Mouse (Mus musculus): Measurements from ENCODE around the gene Prickle3. TPM values are rescaled to one million over a fixed set of nuclear protein-coding genes. Genes with fewer than 3 reads are reported as not detected.
A peak's percentile ranks its signal among the peaks of the same experiment; 100 is the strongest.

The Prickle3 gene
- polyA plus RNA-seq, 1 experiment from 2014 or later = 2.3 TPM

- Histone ChIP-seq H3K27me3 (ENCODE audit: control insufficient read depth, insufficient read depth, low read depth, low read length) (peaks cover 14% of the 10 kb centered on the region), H3K36me3 (ENCODE audit: control insufficient read depth, insufficient read depth) (no peaks in the 10 kb centered on the region), H3K4me2 (ENCODE audit: low read depth, low read length) (no peak overlapping the region), H3K4me3 (ENCODE audit: low read depth, low read length) (no peak overlapping the region), H3K9me3 (replicated peaks; ENCODE audit: control insufficient read depth, low read length) (no peaks in the 10 kb centered on the region), H3K4me1 (ENCODE audit: control insufficient read depth, low read depth, low read length) (peaks cover 7% of the 10 kb centered on the region), H3K27ac (ENCODE audit: low read length) (no peak overlapping the region), H3K9ac (ENCODE audit: low read depth, low read length) (no peak overlapping the region)
- WGBS (ENCODE audit: insufficient replicate concordance) = 30% methylated on average over 12 of the region's 12 CpGs
- peak; percentile 33; the same call in 1 of the 2 replicates for ATAC-seq (ENCODE audit: low read depth)
Observed at GRCm38 (mm10) chrX:7640785-7641184, 16.3 kb upstream of the Prickle3 start.

- no peak for ATAC-seq (ENCODE audit: low read depth)
- Histone ChIP-seq H3K9ac (ENCODE audit: low read depth, low read length) (no peak overlapping the region), H3K27ac (ENCODE audit: low read length) (no peak overlapping the region), H3K4me1 (ENCODE audit: control insufficient read depth, low read depth, low read length) (peaks cover 8% of the 10 kb centered on the region), H3K4me3 (ENCODE audit: low read depth, low read length) (no peak overlapping the region), H3K36me3 (ENCODE audit: control insufficient read depth, insufficient read depth) (no peaks in the 10 kb centered on the region), H3K4me2 (ENCODE audit: low read depth, low read length) (no peak overlapping the region), H3K9me3 (replicated peaks; ENCODE audit: control insufficient read depth, low read length) (no peaks in the 10 kb centered on the region), H3K27me3 (ENCODE audit: control insufficient read depth, insufficient read depth, low read depth, low read length) (peaks cover 4% of the 10 kb centered on the region; the same call in 1 of the 2 replicates)
- 9% methylated on average over 5 of the region's 5 CpGs for WGBS (ENCODE audit: insufficient replicate concordance)
Observed at GRCm38 (mm10) chrX:7645349-7645748, 11.7 kb upstream of the Prickle3 start.

GRCm38 (mm10) chrX:7648671-7649304 lies 8.3 kb upstream of the Prickle3 start:
- H3K4me1 ChIP-seq (ENCODE audit: control insufficient read depth, low read depth, low read length) = peaks cover 6% of the 10 kb centered on the region
- peak; percentile 93 for ATAC-seq (ENCODE audit: low read depth)
- H3K27ac ChIP-seq (ENCODE audit: low read length) = peak overlapping the region; percentile 90
- H3K4me3 ChIP-seq (ENCODE audit: low read depth, low read length) = peak overlapping the region; percentile 59
- 18% methylated on average over 25 of the region's 25 CpGs for WGBS (ENCODE audit: insufficient replicate concordance)
- no peaks in the 10 kb centered on the region for H3K9me3 ChIP-seq (replicated peaks; ENCODE audit: control insufficient read depth, low read length)
- H3K27me3 ChIP-seq (ENCODE audit: control insufficient read depth, insufficient read depth, low read depth, low read length) = no peaks in the 10 kb centered on the region
- H3K9ac ChIP-seq (ENCODE audit: low read depth, low read length) = peak overlapping the region; percentile 72
- H3K4me2 ChIP-seq (ENCODE audit: low read depth, low read length) = peak overlapping the region; percentile 72
- no peaks in the 10 kb centered on the region for H3K36me3 ChIP-seq (ENCODE audit: control insufficient read depth, insufficient read depth)

GRCm38 (mm10) chrX:7658031-7658784 lies 1.1 kb downstream of the Prickle3 start:
- WGBS (ENCODE audit: insufficient replicate concordance) = 24% methylated on average over 14 of the region's 15 CpGs
- peak; percentile 46; the same call in 1 of the 2 replicates for ATAC-seq (ENCODE audit: low read depth)
- Histone ChIP-seq H3K9ac (ENCODE audit: low read depth, low read length) (no peak overlapping the region), H3K27ac (ENCODE audit: low read length) (no peak overlapping the region; the same call in 1 of the 2 replicates), H3K4me3 (ENCODE audit: low read depth, low read length) (peak overlapping the region; percentile 61), H3K9me3 (replicated peaks; ENCODE audit: control insufficient read depth, low read length) (no peaks in the 10 kb centered on the region), H3K27me3 (ENCODE audit: control insufficient read depth, insufficient read depth, low read depth, low read length) (no peaks in the 10 kb centered on the region), H3K4me1 (ENCODE audit: control insufficient read depth, low read depth, low read length) (no peaks in the 10 kb centered on the region; the same call in 1 of the 2 replicates), H3K36me3 (ENCODE audit: control insufficient read depth, insufficient read depth) (no peaks in the 10 kb centered on the region), H3K4me2 (ENCODE audit: low read depth, low read length) (peak overlapping the region; percentile 55)

- H3K9ac ChIP-seq (ENCODE audit: low read depth, low read length) = no peak overlapping the region
- WGBS (ENCODE audit: insufficient replicate concordance) = 55% methylated on average over 11 of the region's 11 CpGs
- H3K36me3 ChIP-seq (ENCODE audit: control insufficient read depth, insufficient read depth) = no peaks in the 10 kb centered on the region
- H3K27ac ChIP-seq (ENCODE audit: low read length) = no peak overlapping the region; the same call in 1 of the 2 replicates
- no peaks in the 10 kb centered on the region; the same call in 1 of the 2 replicates for H3K4me1 ChIP-seq (ENCODE audit: control insufficient read depth, low read depth, low read length)
- peak overlapping the region; percentile 55 for H3K4me2 ChIP-seq (ENCODE audit: low read depth, low read length)
- no peaks in the 10 kb centered on the region for H3K27me3 ChIP-seq (ENCODE audit: control insufficient read depth, insufficient read depth, low read depth, low read length)
- ATAC-seq (ENCODE audit: low read depth) = no peak
- no peaks in the 10 kb centered on the region for H3K9me3 ChIP-seq (replicated peaks; ENCODE audit: control insufficient read depth, low read length)
- no peak overlapping the region for H3K4me3 ChIP-seq (ENCODE audit: low read depth, low read length)
Observed at GRCm38 (mm10) chrX:7658785-7659589, 1.9 kb downstream of the Prickle3 start.

GRCm38 (mm10) chrX:7661086-7661485 lies 4.0 kb downstream of the Prickle3 start:
- ATAC-seq (ENCODE audit: low read depth) = no peak
- Histone ChIP-seq H3K4me1 (ENCODE audit: control insufficient read depth, low read depth, low read length) (no peaks in the 10 kb centered on the region; the same call in 1 of the 2 replicates), H3K9me3 (replicated peaks; ENCODE audit: control insufficient read depth, low read length) (no peaks in the 10 kb centered on the region), H3K27ac (ENCODE audit: low read length) (no peak overlapping the region), H3K36me3 (ENCODE audit: control insufficient read depth, insufficient read depth) (no peaks in the 10 kb centered on the region), H3K9ac (ENCODE audit: low read depth, low read length) (no peak overlapping the region), H3K4me2 (ENCODE audit: low read depth, low read length) (no peak overlapping the region), H3K4me3 (ENCODE audit: low read depth, low read length) (no peak overlapping the region), H3K27me3 (ENCODE audit: control insufficient read depth, insufficient read depth, low read depth, low read length) (no peaks in the 10 kb centered on the region)
- 67% methylated on average over 4 of the region's 4 CpGs for WGBS (ENCODE audit: insufficient replicate concordance)

GRCm38 (mm10) chrX:7662936-7663335 lies 5.9 kb downstream of the Prickle3 start:
- H3K27ac ChIP-seq (ENCODE audit: low read length) = no peak overlapping the region
- no peak overlapping the region for H3K9ac ChIP-seq (ENCODE audit: low read depth, low read length)
- ATAC-seq (ENCODE audit: low read depth) = no peak
- H3K4me2 ChIP-seq (ENCODE audit: low read depth, low read length) = no peak overlapping the region
- WGBS (ENCODE audit: insufficient replicate concordance) = 51% methylated on average over 3 of the region's 3 CpGs
- no peaks in the 10 kb centered on the region for H3K36me3 ChIP-seq (ENCODE audit: control insufficient read depth, insufficient read depth)
- H3K27me3 ChIP-seq (ENCODE audit: control insufficient read depth, insufficient read depth, low read depth, low read length) = no peaks in the 10 kb centered on the region
- no peaks in the 10 kb centered on the region; the same call in 1 of the 2 replicates for H3K4me1 ChIP-seq (ENCODE audit: control insufficient read depth, low read depth, low read length)
- no peak overlapping the region for H3K4me3 ChIP-seq (ENCODE audit: low read depth, low read length)
- no peaks in the 10 kb centered on the region for H3K9me3 ChIP-seq (replicated peaks; ENCODE audit: control insufficient read depth, low read length)

GRCm38 (mm10) chrX:7664791-7665190 lies 7.7 kb downstream of the Prickle3 start:
- no peak overlapping the region for H3K9ac ChIP-seq (ENCODE audit: low read depth, low read length)
- H3K9me3 ChIP-seq (replicated peaks; ENCODE audit: control insufficient read depth, low read length) = no peaks in the 10 kb centered on the region
- H3K36me3 ChIP-seq (ENCODE audit: control insufficient read depth, insufficient read depth) = no peaks in the 10 kb centered on the region
- ATAC-seq (ENCODE audit: low read depth) = no peak
- no peak overlapping the region for H3K4me2 ChIP-seq (ENCODE audit: low read depth, low read length)
- 79% methylated on average over 11 of the region's 11 CpGs for WGBS (ENCODE audit: insufficient replicate concordance)
- no peaks in the 10 kb centered on the region for H3K4me1 ChIP-seq (ENCODE audit: control insufficient read depth, low read depth, low read length)
- no peak overlapping the region for H3K4me3 ChIP-seq (ENCODE audit: low read depth, low read length)
- H3K27ac ChIP-seq (ENCODE audit: low read length) = no peak overlapping the region
- no peaks in the 10 kb centered on the region for H3K27me3 ChIP-seq (ENCODE audit: control insufficient read depth, insufficient read depth, low read depth, low read length)

Data from liver, embryonic 16.5 days (tissue).